Mouse (Mus musculus) ES-Bruce4 (cell line): ENCODE data around the gene Ifna6. TPM values are rescaled to one million over a fixed set of nuclear protein-coding genes. Genes with fewer than 3 reads are reported as not detected.
"Not testable (repeated sequence)": the region's sequence is repeated elsewhere in the genome, so short reads cannot be mapped to it uniquely, and the experiment has no call there.

Experiments
- H3K27ac ChIP-seq: 2 replicates; pipeline ENCODE4 v1.5.1; 2012; ENCODE audit warnings: low read length, inconsistent platforms; ENCODE audit not compliant: insufficient read depth
- H3K27me3 ChIP-seq: 2 replicates; pipeline ENCODE4 v1.6.1; 2012; ENCODE audit warnings: mild to moderate bottlenecking, low read length, inconsistent platforms; ENCODE audit not compliant: control insufficient read depth, poor library complexity, insufficient read depth, severe bottlenecking
- H3K36me3 ChIP-seq: 2 replicates; pipeline ENCODE4 v1.6.1; 2012; ENCODE audit warnings: inconsistent platforms, mild to moderate bottlenecking, low read length, moderate library complexity; ENCODE audit not compliant: control insufficient read depth, poor library complexity, insufficient read depth, severe bottlenecking
- H3K4me1 ChIP-seq: one replicate; pipeline ENCODE4 v1.8.1; 2011; ENCODE audit warnings: low read length; ENCODE audit not compliant: control insufficient read depth, insufficient read depth
- H3K4me3 ChIP-seq: 2 replicates; pipeline ENCODE4 v1.5.1; 2011; ENCODE audit warnings: low read depth, mild to moderate bottlenecking, low read length
- H3K9ac ChIP-seq: 2 replicates; pipeline ENCODE4 v1.6.1; 2012; ENCODE audit warnings: low read depth, mild to moderate bottlenecking, inconsistent platforms; ENCODE audit not compliant: poor library complexity, severe bottlenecking
- H3K9me3 ChIP-seq: replicated peaks from 2 replicates; pipeline ENCODE4 v1.6.1; 2012; ENCODE audit warnings: mild to moderate bottlenecking, low read length, inconsistent platforms; ENCODE audit not compliant: control insufficient read depth, poor library complexity, insufficient read depth, severe bottlenecking
- CTCF ChIP-seq: IDR thresholded peaks from one replicate; pipeline ENCODE4 v1.8.1; 2011; ENCODE audit warnings: low read depth, low read length
- EP300 ChIP-seq: IDR thresholded peaks from 2 replicates; pipeline ENCODE4 v1.6.1; 2011; ENCODE audit warnings: low read depth, low read length; ENCODE audit not compliant: insufficient read depth
- POLR2A ChIP-seq: IDR thresholded peaks from one replicate; pipeline ENCODE4 v1.8.1; 2011; ENCODE audit warnings: low read length; ENCODE audit not compliant: insufficient read depth
- polyA plus RNA-seq: library from polyadenylated mRNA; stranded (reverse); fragments of >200 nt; gene quantifications from 2 replicates; pipeline ENCODE4 v1.2.4, GENCODE M21; 2011; ENCODE audit warnings: low read depth; ENCODE audit not compliant: missing spikeins, insufficient read depth, insufficient read length

The Ifna6 gene
- polyA plus RNA-seq, 1 experiment = not detected

DNA sequence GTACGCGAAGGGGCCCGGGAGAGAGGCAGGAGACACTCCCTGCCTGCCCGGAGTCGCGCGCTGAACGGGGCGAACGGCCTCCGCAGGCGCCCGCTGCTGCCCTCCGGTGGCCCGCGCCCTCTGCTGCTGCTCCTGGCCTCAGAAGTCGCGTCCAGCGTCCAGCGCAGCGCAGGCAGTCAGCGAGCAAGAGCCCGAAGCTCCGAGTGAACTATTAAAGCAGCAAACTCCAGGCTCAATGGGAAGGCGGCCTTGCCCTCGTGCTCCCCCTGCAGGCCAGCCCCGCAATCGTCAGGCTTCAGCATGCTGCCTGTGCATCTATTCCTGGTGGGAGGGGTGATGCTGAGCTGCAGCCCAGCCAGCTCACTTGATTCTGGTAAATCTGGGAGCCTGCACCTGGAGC lies 30.1 kb upstream of the Ifna6 start, which contains the start of gene Gm13279:
Gm13279 (plus strand) TSS at position 301 of the 400 bp plus-strand sequence.
- H3K36me3 ChIP-seq, H3K9ac ChIP-seq, H3K27me3 ChIP-seq, H3K4me1 ChIP-seq, H3K9me3 ChIP-seq, H3K27ac ChIP-seq, H3K4me3 ChIP-seq: not testable (repeated sequence)

DNA sequence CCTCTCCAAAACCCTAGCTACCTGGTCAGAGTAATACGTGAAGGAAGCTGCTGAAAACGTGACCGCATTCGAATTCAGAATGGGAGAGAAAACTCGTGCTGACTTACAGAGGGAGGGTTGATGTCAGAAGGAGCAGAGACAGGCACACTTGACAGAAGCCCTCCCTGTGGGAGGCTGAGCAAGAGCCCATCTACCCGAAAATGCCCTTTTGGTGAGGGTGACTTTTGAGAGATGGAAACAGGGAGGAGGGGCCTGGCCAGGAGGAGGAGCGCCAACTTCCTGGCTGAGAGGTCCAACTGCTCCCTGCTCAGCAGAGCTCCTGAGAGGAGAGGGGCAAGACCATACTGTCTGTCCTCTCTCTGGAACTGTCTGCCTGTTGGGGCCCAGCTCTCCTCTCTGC lies 27.9 kb upstream of the Ifna6 start, which contains the start of gene Gm13285:
Gm13285 (plus strand) TSS at position 301 of the 400 bp plus-strand sequence.
- not testable (repeated sequence) for H3K4me1 ChIP-seq, H3K36me3 ChIP-seq, H3K9me3 ChIP-seq, H3K9ac ChIP-seq, H3K4me3 ChIP-seq, H3K27me3 ChIP-seq, H3K27ac ChIP-seq

DNA sequence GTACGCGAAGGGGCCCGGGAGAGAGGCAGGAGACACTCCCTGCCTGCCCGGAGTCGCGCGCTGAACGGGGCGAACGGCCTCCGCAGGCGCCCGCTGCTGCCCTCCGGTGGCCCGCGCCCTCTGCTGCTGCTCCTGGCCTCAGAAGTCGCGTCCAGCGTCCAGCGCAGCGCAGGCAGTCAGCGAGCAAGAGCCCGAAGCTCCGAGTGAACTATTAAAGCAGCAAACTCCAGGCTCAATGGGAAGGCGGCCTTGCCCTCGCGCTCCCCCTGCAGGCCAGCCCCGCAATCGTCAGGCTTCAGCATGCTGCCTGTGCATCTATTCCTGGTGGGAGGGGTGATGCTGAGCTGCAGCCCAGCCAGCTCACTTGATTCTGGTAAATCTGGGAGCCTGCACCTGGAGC lies 24.3 kb upstream of the Ifna6 start, which contains the start of gene Gm13287:
Gm13287 (plus strand) TSS at position 301 of the 400 bp plus-strand sequence.
- not testable (repeated sequence) for H3K9ac ChIP-seq, H3K9me3 ChIP-seq, H3K4me3 ChIP-seq, H3K36me3 ChIP-seq, H3K27me3 ChIP-seq, H3K27ac ChIP-seq, H3K4me1 ChIP-seq

DNA sequence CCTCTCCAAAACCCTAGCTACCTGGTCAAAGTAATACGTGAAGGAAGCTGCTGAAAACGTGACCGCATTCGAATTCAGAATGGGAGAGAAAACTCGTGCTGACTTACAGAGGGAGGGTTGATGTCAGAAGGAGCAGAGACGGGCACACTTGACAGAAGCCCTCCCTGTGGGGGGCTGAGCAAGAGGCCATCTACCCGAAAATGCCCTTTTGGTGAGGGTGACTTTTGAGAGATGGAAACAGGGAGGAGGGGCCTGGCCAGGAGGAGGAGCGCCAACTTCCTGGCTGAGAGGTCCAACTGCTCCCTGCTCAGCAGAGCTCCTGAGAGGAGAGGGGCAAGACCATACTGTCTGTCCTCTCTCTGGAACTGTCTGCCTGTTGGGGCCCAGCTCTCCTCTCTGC lies 22.0 kb upstream of the Ifna6 start, which contains the start of gene Gm13288:
Gm13288 (plus strand) TSS at position 301 of the 400 bp plus-strand sequence.
- H3K27me3 ChIP-seq, H3K9ac ChIP-seq, H3K36me3 ChIP-seq, H3K4me1 ChIP-seq, H3K9me3 ChIP-seq, H3K4me3 ChIP-seq, H3K27ac ChIP-seq: not testable (repeated sequence)

DNA sequence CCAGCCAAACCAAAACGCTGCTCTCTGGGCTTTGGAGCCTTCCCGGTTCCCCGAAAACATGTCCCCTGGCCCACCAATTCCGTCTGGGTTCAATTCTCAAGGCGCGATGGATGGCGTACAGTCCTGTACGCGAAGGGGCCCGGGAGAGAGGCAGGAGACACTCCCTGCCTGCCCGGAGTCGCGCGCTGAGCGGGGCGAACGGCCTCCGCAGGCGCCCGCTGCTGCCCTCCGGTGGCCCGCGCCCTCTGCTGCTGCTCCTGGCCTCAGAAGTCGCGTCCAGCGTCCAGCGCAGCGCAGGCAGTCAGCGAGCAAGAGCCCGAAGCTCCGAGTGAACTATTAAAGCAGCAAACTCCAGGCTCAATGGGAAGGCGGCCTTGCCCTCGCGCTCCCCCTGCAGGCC lies 21.5 kb upstream of the Ifna6 start:
- not testable (repeated sequence) for H3K4me1 ChIP-seq, H3K4me3 ChIP-seq, H3K36me3 ChIP-seq, H3K27me3 ChIP-seq, H3K27ac ChIP-seq, H3K9ac ChIP-seq, H3K9me3 ChIP-seq

DNA sequence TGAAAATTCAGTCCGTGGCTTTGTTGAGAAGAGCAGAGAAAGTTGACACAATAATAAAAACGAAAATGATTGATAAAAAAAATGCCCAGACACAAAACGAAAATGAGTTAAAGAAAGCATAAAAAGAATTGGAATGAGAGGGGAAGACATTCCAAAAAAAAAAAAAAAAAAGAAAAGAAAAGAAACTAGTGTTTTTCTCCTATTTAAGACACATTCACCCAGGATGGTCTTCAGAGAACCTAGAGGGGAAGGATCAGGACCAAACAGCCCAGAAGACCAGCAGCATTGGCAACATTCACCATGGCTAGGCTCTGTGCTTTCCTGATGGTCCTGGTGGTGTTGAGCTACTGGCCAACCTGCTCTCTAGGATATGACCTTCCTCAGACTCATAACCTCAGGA lies 11.3 kb upstream of the Ifna6 start, which contains the start of gene Ifna7:
Ifna7 (plus strand) TSS at position 301 of the 400 bp plus-strand sequence.
- TF ChIP-seq CTCF = no peak
- no peak for TF ChIP-seq POLR2A
- no peak for TF ChIP-seq EP300
- H3K27me3 ChIP-seq = no peaks in the 10 kb centered on the region
- no peaks in the 10 kb centered on the region for H3K36me3 ChIP-seq
- no peaks in the 10 kb centered on the region for H3K4me1 ChIP-seq
- H3K27ac ChIP-seq = no peak within 1 kb of the TSS
- H3K9ac ChIP-seq = no peak within 1 kb of the TSS
- H3K4me3 ChIP-seq = no peak within 1 kb of the TSS
- H3K9me3 ChIP-seq = no peaks in the 10 kb centered on the region

DNA sequence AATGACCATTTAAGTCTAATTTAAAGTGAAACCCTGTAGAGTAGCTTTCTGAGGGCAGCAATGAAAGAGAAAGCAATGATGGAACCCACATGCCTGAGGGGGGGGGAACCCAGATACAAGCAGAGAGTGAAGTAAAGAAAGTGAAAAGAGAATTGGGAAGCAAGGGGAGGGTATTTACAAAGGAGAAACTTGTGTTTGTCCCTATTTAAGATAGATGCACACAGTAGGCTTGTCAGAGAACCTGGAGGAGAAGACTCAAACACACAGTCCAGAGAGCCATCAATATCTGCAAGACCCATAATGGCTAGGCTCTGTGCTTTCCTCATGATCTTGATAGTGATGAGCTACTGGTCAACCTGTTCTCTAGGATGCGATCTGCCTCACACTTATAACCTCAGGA lies 7.6 kb upstream of the Ifna6 start, which contains the start of gene Ifna11:
Ifna11 (plus strand) TSS at position 301 of the 400 bp plus-strand sequence.
- Histone ChIP-seq H3K9ac (no peak within 1 kb of the TSS), H3K27me3 (no peaks in the 10 kb centered on the region), H3K4me3 (no peak within 1 kb of the TSS), H3K27ac (no peak within 1 kb of the TSS), H3K36me3 (no peaks in the 10 kb centered on the region), H3K9me3 (no peaks in the 10 kb centered on the region), H3K4me1 (no peaks in the 10 kb centered on the region)
- TF ChIP-seq POLR2A (no peak), EP300 (no peak), CTCF (no peak)
